Mouse (Mus musculus) gastrocnemius, postnatal 4 days (tissue): ENCODE measurements around the gene Olfr547. TPM values are rescaled to one million over a fixed set of nuclear protein-coding genes. Genes with fewer than 3 reads are reported as not detected.
"Not testable (repeated sequence)": the region's sequence is repeated elsewhere in the genome, so short reads cannot be mapped to it uniquely, and the experiment has no call there.

Experiments used
- DNase-seq, 2 experiments: peaks; one replicate each; pipeline ENCODE4 v3.0.0; 2021 to 2022; ENCODE audit warnings: low spot score in 2 of 2, mixed read lengths in 2 of 2
- long read RNA-seq, 2 experiments: library from polyadenylated mRNA; stranded (forward); transcript quantifications; one replicate each; pipeline ENCODE4 v2.0.0; 2021
- total RNA-seq, 2 experiments: library from RNA; stranded (reverse); gene quantifications; 2 replicates each; pipeline ENCODE4 v1.2.3; 2021

Gene Olfr547
- total RNA-seq = not detected
- long read RNA-seq, experiment 1 = 0 reads
- long read RNA-seq, experiment 2 = 0 reads

GRCm38 (mm10) chr7:102534449-102534848, at the start of gene Olfr547:
Gene Olfr547 (plus strand): TSS chr7:102534749.
- DNase-seq = no peak

- DNase-seq = not testable (repeated sequence)
Measured at GRCm38 (mm10) chr7:102484766-102485165, 49.8 kb upstream of the Olfr547 start.

- no peak for DNase-seq
Measured at GRCm38 (mm10) chr7:102486105-102486504, 48.4 kb upstream of the Olfr547 start.

GRCm38 (mm10) chr7:102488161-102488560, 46.4 kb upstream of the Olfr547 start, which contains the start of gene Olfr544:
Gene Olfr544 (minus strand): TSS chr7:102488313.
- no peak for DNase-seq

- DNase-seq = not testable (repeated sequence)
Measured at GRCm38 (mm10) chr7:102494416-102494815, 40.1 kb upstream of the Olfr547 start.

- DNase-seq = no peak
Measured at GRCm38 (mm10) chr7:102499473-102499872, 35.1 kb upstream of the Olfr547 start, which contains the start of gene Olfr545. Gene Olfr545 (minus strand): TSS chr7:102499573.

GRCm38 (mm10) chr7:102501986-102502385, 32.6 kb upstream of the Olfr547 start:
- no peak for DNase-seq

GRCm38 (mm10) chr7:102506848-102507247, 27.7 kb upstream of the Olfr547 start:
- DNase-seq = peak in 1 of 2 experiments; percentile 60

GRCm38 (mm10) chr7:102508066-102508465, 26.5 kb upstream of the Olfr547 start:
- DNase-seq = no peak

GRCm38 (mm10) chr7:102508666-102509065, 25.9 kb upstream of the Olfr547 start:
- DNase-seq = no peak

GRCm38 (mm10) chr7:102509726-102510125, 24.8 kb upstream of the Olfr547 start:
- DNase-seq = no peak

GRCm38 (mm10) chr7:102511927-102512326, 22.6 kb upstream of the Olfr547 start:
- DNase-seq = no peak

- peak; percentile 81 to 87 for DNase-seq
Measured at GRCm38 (mm10) chr7:102512814-102513435, 21.6 kb upstream of the Olfr547 start.

- DNase-seq = no peak
Measured at GRCm38 (mm10) chr7:102514144-102514543, 20.4 kb upstream of the Olfr547 start.

GRCm38 (mm10) chr7:102516261-102517050, 18.1 kb upstream of the Olfr547 start:
- no peak for DNase-seq

GRCm38 (mm10) chr7:102517051-102517335, 17.6 kb upstream of the Olfr547 start:
- no peak for DNase-seq

- DNase-seq = no peak
Measured at GRCm38 (mm10) chr7:102529052-102529451, 5.5 kb upstream of the Olfr547 start.

GRCm38 (mm10) chr7:102540596-102540995, 6.0 kb downstream of the Olfr547 start, which contains the start of gene Olfr548-ps1:
Gene Olfr548-ps1 (plus strand): TSS chr7:102540896.
- DNase-seq = no peak

- DNase-seq = no peak
Measured at GRCm38 (mm10) chr7:102541251-102541650, 6.7 kb downstream of the Olfr547 start.

GRCm38 (mm10) chr7:102549570-102549969, 15.0 kb downstream of the Olfr547 start, which contains the start of gene Olfr549:
Gene Olfr549 (plus strand): TSS chr7:102549870.
- no peak for DNase-seq

- DNase-seq = no peak
Measured at GRCm38 (mm10) chr7:102553279-102553678, 18.7 kb downstream of the Olfr547 start.
